Mouse (Mus musculus): ENCODE results near the gene Rab3gap1.
"Not testable (repeated sequence)": the region's sequence is repeated elsewhere in the genome, so short reads cannot be mapped to it uniquely, and the experiment has no call there.

Rab3gap1 gene

GRCm38 (mm10) chr1:127933405-127933804 lies 64.8 kb downstream of the Rab3gap1 start:
- DNase-seq (ENCODE audit: low spot score), result no peak

GRCm38 (mm10) chr1:127934322-127934721 lies 65.7 kb downstream of the Rab3gap1 start:
- DNase-seq (ENCODE audit: low spot score), result no peak

DNA sequence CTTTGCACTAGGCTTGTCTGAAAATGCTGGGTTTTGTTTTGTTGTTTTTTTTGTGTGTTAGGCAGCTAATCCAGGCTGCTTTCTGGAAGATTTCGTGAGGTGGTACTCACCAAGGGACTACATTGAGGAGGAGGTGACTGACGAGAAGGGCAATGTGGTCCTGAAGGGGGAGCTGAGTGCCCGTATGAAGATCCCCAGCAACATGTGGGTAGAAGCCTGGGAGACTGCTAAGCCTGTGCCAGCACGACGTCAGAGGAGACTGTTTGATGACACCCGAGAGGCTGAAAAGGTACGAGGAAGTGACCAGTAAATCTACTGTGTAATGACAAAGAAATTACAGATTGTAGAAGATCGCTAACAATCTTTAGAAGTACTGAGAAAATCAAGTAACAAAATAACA lies 68.7 kb downstream of the Rab3gap1 start:
- DNase-seq (ENCODE audit: low spot score), result no peak

DNA sequence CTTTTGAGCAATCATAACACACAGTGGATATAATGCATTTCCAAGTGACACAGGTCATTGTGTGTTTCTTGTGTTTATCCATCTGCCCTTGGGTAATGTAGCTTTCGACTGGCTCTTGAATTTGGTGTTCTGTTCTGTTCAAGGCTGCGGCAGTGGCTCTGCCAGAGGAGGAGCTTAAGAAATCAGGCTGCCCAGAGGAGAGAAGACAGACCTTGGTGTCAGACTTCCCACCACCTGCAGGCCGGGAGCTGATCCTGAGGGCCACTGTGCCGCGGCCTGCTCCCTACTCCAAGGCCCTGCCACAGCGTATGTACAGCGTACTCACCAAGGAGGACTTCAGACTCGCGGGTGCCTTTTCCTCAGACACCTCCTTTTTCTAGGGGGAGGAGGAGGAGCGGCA lies 73.7 kb downstream of the Rab3gap1 start:
- no peak for DNase-seq (ENCODE audit: low spot score)

GRCm38 (mm10) chr1:127943516-127943915 lies 74.9 kb downstream of the Rab3gap1 start:
- DNase-seq (ENCODE audit: low spot score), result no peak

GRCm38 (mm10) chr1:127945696-127946575 lies 77.4 kb downstream of the Rab3gap1 start:
- DNase-seq (ENCODE audit: low spot score), result no peak

GRCm38 (mm10) chr1:127946615-127947249 lies 78.2 kb downstream of the Rab3gap1 start:
- no peak for DNase-seq (ENCODE audit: low spot score)

GRCm38 (mm10) chr1:127948748-127949147 lies 80.2 kb downstream of the Rab3gap1 start:
- DNase-seq (ENCODE audit: low spot score), result no peak

DNA sequence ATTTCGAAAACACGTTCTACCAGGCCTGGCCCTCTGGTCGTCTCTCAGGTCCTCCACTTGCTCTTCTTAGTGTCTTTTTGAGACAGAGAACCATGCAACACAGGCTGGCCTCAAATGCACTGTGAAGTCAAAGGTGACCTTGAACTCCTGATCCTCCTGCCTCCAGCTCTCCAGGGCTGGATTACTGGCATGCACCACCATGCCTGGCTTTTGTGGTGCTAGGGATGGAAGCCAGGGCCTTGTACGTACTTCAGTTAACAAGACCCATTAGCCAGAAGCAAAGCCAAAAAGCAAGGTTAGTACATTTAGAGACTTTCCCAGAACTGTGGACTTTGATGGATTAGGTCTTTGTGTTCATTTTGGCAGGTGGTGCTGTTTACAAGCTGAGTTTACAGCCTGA lies 83.7 kb downstream of the Rab3gap1 start:
- DNase-seq (ENCODE audit: low spot score), result no peak

DNA sequence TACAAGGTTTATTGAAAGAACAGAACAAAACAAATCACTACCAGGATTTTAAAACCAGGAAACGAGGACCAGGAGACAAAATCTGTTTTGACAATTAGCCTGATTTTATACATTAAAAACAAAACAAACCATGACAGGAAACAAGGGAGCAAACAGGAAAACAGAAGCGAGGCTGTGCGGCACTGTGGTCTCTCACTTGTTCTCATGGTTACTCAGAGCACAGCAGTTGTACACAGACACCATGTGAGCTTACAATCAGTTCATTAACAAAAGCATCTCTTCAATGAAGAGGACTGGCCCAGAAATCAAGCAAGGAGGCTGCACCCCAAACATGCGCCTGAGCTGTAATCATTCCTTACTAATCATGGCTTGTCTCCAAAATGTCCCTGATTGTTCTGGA lies 85.6 kb downstream of the Rab3gap1 start:
- not testable (repeated sequence) for DNase-seq (ENCODE audit: low spot score)

DNA sequence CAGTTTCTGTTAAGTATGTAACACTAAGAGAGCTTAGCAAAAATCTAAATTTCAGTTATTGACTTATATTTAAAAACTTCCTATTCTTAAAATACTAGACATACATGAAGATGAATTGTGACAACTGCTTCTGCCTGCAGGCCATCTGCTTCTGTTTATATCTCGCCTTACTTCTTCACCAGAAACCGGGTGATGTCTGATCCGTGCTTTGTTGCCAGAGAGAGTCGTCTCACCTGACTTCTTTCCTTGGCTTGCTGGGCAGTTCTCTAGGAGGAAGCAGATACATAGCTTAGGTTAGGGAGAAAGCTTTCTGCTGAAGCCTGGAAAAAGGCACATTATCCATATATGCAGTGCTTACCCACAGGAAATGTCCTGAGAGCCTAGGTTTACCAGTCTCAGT lies 86.2 kb downstream of the Rab3gap1 start:
- DNase-seq (ENCODE audit: low spot score), result no peak

- no peak for DNase-seq (ENCODE audit: low spot score)
These were observed 88.0 kb downstream of the Rab3gap1 start for GRCm38 (mm10) chr1:127956524-127956923.

- no peak for DNase-seq (ENCODE audit: low spot score)
These were observed 90.2 kb downstream of the Rab3gap1 start for GRCm38 (mm10) chr1:127958801-127959200.

GRCm38 (mm10) chr1:127959312-127959718 lies 90.7 kb downstream of the Rab3gap1 start:
- DNase-seq (ENCODE audit: low spot score), result no peak

- DNase-seq (ENCODE audit: low spot score), result no peak
These were observed 92.6 kb downstream of the Rab3gap1 start for GRCm38 (mm10) chr1:127961140-127961539.

DNA sequence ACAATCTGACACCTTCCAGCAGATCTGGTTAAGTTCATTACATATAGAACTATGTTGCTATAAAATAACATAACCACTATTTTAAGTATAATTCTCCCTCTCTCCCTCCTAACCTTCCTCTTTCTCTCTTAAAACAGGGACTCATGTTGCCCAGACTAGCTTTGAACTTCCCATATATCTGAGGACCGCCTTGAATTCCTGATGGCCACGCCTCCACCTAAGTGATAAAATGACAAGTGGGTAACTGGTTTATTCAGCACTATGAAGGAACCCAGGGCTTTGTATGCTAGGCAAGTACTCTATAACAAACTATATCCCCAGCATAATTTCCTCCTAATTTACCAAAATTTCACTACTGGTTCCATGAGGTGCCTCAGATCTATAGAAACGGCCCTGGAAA lies 94.8 kb downstream of the Rab3gap1 start:
- no peak for DNase-seq (ENCODE audit: low spot score)

DNA sequence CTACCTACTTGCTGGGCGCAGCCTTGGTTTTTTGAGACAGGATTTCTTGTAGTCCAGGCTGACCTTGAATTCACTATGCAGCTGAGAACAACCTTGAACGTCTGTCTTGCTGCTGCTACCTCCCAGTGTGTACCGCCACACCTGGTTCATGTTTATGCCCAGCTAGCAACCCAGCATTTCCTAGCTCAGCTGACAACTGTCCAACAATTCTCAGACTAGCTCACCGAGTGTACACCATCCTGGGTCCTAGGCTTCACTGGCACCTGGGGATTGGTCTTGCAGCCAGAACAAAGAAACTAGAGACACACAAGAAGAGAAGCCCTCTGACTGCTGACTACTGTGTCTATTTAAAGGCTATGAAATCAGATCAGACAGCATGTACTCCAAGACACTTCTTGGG lies 102.3 kb downstream of the Rab3gap1 start:
- DNase-seq (ENCODE audit: low spot score), result no peak

GRCm38 (mm10) chr1:127974082-127974481 lies 105.5 kb downstream of the Rab3gap1 start:
- DNase-seq (ENCODE audit: low spot score), result no peak

GRCm38 (mm10) chr1:127975676-127976075 lies 107.1 kb downstream of the Rab3gap1 start:
- no peak for DNase-seq (ENCODE audit: low spot score)

GRCm38 (mm10) chr1:127976106-127976505 lies 107.5 kb downstream of the Rab3gap1 start:
- DNase-seq (ENCODE audit: low spot score), result no peak

- no peak for DNase-seq (ENCODE audit: low spot score)
These were observed 109.6 kb downstream of the Rab3gap1 start for GRCm38 (mm10) chr1:127978125-127978524.

DNA sequence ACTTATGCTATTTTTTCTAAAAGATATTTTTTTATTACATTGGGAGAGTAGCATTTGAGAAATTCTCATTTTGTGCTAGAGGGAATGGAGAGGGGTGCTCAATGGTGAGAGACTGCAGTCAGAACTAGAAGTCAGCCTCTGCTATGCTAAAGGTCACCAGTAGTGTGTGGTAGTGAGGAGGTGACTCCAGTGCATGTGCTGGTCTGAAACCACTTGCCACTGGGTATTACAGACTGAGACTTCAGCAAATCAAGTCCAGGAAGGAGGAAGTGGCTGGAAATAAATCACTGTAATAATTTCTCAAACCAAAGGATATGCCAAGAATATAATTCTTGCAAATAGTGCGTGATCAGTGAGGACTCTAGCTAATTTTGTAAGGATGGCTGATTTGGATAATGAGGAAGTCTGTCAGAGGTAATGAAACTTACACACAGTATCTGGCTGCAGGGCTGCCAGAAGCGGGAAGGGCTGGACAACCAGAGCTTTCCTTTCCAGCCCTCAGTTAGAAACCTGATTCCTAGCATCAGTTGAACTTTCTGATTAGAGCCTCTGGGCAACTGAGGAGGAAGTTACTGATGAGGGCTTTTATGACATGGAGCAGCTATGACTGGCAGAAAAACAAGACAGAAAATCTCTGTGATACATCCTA lies 112.5 kb downstream of the Rab3gap1 start:
- no peak for DNase-seq (ENCODE audit: low spot score)

- no peak for DNase-seq (ENCODE audit: low spot score)
These were observed 113.7 kb downstream of the Rab3gap1 start for GRCm38 (mm10) chr1:127982268-127982667.

Measured in spleen, adult 12 weeks (tissue).